Mouse (Mus musculus) kidney, adult 2 months (tissue): ENCODE results near the gene Mpo.

Experiments used
- CTCF ChIP-seq: fragments of 200-500 bp; conservative IDR thresholded peaks from 2 replicates; pipeline ENCODE4 v1.5.1; 2011; ENCODE audit warnings: low read depth, mild to moderate bottlenecking, control low read depth, low read length, moderate library complexity, mixed read lengths; ENCODE audit not compliant: insufficient read depth, insufficient read length
- POLR2A ChIP-seq: fragments of 200-500 bp; IDR thresholded peaks from one replicate; pipeline ENCODE4 v1.6.1; 2011; ENCODE audit warnings: low read depth, low read length, control low read depth

- no peak for TF ChIP-seq POLR2A
- no peak for TF ChIP-seq CTCF
Measured at GRCm38 (mm10) chr11:87821502-87821901, 28.1 kb downstream of the Mpo start.
